Mouse (Mus musculus): ENCODE data around the gene Sim1. TPM values are rescaled to one million over a fixed set of nuclear protein-coding genes. Genes with fewer than 3 reads are reported as not detected.

The Sim1 gene
- not detected for polyA plus RNA-seq (2017; shearing (Covaris generic))

DNA sequence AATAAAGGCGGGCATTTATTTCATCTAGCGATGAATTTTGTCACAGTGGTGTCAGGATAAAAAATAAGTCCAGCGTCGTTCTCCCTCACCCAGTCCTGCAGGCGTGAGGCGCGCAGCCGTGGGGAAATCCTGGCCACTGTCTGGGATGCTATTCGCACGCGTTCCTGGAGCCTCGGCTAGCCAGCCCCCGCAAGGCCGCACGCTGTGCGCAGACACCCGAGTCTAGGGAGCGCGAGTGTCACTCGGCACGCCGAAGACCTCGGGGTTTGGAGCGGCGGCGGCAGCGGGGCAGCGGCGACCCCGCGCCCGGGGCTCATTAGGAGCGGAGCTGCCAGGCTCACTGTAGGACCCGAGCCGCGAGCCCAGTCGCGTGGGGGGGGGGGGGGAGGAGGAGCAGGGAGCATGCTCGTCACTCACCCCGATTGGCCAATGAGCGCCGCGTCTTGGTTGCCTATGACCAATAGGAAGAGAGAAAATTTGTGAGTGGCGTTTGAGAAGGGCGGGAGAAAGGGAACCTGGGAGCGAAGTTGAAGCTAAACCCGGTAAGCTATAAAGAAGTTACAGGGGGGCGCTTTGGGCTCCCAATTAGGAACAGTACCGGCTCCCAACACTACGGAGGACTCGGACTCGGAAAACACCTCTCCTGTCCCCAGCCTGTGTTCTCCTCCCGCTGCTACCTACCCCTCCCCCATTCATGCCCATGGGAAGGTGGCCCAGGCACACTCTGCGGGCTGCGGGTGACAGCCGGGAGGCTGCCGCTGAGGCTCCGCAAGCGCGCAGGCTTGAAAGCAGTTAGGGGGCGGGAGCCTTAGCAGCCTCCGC, at the start of gene Sim1:
TSS of gene Sim1 (plus strand) at position 585 of the 822 bp plus-strand sequence.
- peak; percentile 71 for ATAC-seq

DNA sequence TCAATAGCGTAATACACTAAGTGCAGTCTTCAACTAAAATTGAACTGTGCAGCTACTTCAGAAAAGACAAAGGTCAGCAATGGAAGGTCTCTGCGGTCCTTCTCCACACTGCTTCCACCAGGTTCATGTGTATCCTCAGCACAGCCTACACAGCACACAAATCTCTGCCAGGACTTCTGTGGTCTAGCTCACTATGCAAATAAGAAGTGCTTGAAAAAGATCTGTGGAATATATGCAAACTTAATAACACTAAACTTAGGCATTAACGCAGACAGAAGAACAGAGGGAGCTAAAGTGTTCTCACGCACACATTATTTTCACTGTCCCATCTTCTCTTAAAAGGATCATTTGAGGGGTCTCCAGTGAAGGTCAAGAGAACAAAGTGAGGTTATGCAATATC, 26.4 kb upstream of the Sim1 start:
- no peak for ATAC-seq

DNA sequence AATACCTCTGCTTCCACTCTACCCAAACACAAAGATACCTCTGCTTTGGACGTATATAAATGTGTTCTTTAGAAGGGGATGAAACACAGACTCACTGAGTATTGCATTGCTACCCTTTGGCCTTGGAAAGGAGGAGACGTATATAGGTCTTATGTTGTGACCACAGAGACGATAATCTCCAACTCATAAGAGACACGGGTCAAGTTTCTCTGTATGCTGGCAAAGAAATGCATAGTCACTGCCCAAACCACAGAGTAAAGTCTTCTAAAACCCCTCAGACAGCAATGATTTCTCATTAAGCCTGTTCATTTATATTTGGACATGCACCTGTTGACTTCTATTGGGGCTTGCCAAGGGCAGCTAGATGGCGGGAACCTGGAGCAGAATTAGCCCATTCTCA, 17.6 kb upstream of the Sim1 start:
- ATAC-seq: no peak

DNA sequence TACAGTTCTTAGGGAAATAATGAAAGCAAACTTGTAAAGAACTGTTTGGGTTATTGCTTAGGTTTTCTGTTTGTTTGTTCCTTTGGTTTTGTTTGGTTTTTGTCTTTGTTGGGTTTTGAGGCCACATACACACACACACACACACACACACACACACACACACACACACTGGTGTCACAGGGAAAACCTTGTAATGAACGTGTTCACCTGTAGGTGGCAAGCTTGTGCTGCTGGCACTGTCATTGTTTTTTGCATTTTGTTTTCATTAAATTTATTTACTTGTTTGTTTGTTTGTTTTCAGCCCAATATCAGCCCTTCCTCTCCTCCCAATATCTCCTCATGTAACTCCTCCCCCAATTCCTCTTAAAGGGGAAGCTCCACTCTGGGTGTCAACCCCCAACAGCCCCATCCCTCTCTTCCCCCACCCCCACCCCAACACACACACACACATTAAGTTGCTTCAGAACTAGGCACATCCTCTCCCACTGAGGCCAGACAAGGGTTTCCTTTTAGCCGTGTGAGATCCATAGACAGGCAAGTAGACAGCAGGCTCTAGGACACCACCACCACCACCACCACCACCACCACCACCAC, 13.0 kb upstream of the Sim1 start:
- no peak for ATAC-seq

GRCm38 (mm10) chr10:50882366-50882765, 12.2 kb upstream of the Sim1 start:
- no peak for ATAC-seq

- ATAC-seq: no peak
Observed at GRCm38 (mm10) chr10:50886305-50886704, 8.2 kb upstream of the Sim1 start.

DNA sequence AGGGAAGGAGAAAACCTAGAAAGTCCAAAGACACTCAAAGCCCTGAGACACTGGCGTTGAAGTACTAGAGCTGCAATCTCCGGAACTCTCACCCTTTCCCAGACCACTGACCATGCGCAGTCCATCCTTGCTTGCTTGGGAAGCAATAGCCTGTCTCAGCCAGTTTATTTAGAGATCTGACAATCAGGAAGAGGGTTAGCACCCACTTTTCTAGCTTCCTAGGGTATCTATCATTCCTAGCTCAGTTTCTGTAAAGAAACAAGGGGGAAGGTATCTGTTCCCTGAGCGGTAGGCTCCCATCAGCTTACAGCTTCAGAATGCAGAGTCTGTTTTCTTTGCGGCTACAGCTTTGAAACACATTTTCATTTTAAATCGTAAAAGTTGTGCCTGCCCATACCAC, 3.9 kb upstream of the Sim1 start:
- no peak for ATAC-seq

GRCm38 (mm10) chr10:50891876-50892711, 2.5 kb upstream of the Sim1 start:
- no peak for ATAC-seq

DNA sequence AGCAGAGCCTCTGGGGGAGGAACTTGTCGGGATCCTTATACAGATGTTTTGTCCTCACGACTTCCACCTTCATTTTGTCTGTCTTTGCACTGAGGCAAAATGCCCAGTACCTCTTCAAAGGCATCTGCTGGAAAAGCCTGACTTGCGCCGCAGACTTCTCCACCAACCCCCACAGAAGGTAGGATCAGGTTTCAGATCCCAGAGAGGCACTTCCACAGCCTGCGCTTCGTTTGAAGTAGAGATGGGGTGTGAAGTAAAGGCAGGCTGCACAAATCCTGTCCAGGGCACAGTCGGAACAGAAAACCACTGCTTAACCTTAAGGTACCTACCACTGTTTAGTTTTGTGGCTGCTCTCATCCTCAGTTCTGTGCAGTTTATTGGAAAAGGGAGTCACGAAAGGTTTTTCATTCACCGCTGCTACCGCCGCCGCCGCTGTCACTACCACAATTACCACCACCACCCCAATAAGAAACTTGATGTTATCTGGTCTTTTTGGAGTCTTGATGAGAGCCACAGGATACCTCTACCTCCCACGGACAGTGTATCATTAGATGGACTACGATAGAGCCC, 1.7 kb upstream of the Sim1 start:
- no peak for ATAC-seq

DNA sequence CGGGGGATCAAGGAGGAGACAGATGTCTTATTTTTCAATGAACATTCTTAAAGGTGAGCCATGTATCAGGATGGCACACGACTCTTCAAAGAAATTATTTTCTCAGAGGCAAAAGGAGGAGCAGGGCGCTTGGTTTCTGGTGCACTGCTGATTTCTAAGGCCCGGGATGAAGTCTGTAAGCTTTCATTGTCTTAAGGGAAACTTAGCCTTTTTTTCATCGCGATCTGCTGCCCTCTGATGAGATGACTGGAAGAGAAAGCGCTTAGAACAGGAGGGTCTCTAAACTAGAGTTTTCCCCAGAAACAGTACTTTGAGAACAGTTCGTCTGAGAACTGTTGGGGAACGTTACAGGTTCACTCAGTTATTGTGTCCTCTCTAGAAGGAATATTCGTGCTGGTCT, 1.0 kb upstream of the Sim1 start:
- ATAC-seq: no peak

DNA sequence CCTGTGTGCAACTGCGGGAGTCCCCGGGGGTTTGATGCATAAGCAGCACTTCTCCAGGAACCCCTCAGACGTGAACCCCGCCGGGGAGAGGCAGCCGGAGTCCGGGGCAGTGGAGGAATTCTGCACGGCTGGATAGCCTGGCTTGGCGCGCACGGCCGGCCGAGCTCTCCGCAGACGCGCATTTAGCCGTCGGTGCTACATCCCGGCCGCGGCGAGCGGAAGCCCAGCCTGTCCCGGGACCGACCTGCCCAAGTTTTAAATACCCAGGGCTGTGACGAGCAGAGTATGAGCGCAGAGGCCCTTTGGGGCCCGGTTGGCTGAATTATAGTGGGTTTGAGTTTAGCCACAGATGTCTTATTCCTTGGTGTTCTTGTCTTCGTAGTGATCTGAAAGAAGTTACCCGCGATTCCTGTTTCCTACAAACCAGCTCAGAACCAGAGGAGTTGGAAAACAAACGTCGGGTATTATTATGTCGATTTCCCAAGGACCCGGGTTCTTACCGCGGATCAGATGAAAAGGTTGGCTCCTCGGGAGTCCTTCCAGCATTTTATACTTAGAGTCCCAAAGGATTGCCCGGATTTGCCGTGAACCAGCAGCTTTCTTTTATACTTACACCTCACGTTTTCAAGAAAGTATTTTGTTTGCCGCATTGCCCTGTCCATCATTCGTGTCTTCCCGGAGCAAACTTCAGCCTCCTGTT, 687 bp downstream of the Sim1 start:
- ATAC-seq: no peak

DNA sequence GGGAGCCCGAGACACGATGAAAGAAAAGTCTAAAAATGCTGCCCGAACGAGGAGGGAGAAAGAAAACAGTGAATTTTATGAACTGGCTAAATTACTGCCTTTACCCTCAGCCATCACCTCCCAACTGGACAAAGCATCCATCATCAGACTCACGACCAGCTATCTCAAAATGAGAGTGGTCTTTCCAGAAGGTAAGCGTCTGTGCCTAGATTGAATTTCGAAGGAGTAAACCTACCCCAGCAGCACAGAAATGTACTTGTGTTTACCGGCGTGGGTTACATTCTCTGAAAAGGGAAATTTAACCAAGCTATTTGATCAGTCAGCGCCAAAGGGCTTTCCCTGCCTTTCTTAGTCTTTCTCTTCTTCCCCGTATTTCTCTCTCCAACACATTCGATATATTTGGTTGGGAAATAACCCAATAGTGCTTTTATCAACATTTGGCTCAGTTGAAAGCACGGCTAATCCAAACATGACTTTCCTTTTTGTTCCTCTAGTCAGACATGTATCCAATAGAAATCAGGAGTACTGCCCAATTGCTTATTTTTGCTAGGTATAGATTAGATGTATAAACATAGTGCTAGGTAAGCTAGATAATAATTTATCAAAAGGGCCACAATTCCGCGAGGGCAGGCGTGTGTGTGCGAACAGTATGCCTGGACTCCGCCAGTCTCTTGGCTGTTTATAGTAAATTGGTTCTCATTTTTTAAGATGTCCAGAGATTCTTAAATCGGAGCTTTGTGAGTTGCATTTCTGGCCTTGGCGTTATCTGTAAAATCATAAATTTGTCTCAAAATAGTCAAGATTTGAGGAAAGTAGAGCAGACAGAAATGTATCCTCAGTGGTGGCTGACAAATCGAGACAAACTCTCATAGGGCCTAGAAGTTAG, 1.6 kb downstream of the Sim1 start:
- no peak for ATAC-seq

DNA sequence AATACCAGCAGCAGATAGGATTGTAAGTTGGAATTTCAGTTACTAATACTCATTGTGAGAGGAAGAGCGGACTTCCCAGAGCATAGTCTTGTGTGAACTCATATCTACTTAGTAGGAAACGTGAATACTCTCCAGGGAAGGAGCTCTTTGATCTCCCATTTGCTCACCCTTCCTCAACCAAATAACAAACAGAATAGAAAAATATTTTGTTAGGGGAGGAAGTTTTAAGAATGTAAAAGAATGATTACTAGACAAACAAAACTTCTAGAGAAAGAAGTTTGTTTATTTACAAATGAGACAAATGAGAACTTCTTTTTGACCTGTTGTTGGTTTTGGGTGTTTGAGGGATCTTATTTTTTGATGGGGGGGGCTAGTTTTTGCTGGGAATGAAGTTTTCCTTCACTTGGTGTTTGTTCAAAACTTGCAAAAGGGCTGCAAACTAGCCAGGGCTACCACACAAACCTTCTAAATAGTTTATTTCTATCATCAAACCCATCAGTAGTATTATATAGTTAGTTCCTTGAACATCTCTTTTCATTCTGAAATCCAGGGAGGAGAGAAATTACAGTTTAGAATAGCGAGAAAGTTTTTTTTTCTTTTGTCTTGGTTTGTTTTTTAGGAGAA, 2.3 kb downstream of the Sim1 start:
- no peak for ATAC-seq

GRCm38 (mm10) chr10:50897530-50898471, 3.2 kb downstream of the Sim1 start:
- peak; percentile 57 for ATAC-seq

DNA sequence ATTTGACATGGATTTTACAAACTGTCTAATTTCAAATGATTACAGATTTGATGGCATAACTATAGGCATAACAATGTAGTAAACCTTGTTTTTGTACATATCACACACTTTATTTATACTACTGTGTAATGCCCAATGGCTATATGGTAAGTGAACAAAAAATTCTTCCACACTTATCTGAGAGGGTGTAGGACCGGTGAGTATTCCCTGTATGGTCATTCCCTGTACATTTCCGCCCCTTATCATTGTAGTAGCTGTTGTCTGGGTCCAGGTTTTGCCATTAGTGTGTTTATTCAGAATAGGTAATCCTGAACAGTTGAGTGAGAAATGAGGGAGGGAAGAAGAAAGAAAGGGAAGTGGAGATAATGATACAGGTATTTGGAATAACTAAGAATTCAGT, 4.1 kb downstream of the Sim1 start:
- no peak for ATAC-seq

DNA sequence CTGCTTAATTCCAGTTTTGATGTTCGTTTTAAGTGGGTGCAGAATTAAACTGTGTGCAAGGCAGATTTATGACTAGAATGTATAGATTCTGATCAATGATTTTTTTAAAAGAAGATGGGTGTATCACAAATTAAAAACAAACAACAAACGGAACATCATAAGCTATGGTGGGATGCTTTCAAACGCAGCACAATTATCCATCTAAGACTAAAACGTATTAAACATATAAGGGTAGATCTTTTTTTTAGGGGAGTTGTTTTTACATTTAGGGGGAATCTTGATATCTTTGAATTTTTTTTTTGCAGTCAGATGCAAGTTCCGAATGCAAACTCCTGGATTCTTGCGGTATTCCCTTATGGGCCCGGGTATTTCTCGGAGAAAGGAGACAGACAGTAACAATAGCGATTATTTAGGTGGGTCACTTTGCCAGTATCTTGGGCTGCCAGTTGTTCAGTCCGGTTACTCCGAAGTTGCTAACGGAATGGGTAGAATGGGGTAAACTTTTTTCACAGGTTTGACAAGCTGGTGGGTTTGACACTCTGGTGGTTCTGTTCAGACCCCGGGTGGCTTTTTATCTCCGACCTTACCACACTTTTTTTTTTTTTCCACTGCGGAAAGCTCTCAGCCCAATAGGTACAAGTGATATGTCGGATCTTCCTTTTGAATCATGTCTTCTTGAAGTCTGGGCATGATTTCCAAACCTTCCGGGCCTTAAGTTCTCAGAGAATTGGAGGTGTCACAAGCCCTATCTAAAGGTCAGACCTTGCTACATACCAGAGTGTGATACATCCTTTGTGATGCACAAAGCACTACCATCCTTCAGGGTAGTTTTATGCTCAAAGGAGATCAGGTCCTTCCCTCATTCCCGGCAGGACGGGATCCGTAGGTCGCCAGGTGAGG, 5.5 kb downstream of the Sim1 start:
- ATAC-seq: no peak

DNA sequence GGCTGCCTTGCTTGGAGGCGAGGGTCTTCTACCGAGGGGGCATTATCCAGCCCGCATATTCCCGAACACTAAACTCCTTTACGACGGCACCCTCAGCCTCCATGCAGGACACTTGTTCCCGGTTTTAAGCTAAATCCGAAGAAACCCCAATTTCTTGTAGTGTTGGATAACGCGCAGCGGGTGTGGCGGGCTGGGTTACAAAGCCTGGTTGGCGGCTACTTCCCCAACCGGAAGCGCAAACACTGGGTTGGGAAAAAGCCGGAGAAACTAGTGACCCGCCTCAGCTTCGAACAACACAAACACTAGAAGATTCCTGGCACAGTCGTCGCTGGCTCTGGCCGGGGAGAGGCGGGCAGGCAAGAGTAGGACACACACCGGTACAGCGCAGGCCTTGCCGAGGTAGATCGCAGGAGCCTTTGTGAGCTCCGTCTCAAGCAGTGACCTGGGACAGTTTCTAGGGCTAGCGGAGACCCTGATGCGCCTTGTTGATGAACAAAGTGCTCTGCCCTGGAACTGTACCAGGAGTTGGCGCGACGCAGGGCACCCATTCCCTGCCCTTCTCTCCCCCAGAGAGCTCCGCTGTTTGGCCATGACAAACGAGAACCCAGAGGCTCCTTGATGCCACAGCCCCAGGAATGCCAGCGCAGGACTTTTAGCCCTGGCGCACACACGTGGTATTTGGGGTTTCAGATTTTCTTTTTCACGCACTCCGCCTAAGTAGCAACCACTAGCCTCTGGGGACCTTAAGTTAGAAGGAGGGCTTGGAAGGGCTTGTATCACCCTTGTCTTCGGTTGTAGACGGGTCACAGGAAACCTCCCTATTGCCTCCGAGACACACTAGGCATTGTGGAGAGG, 6.4 kb downstream of the Sim1 start:
- ATAC-seq: no peak

Data from CD4-positive, CD25-positive, alpha-beta regulatory T cell, adult 4 months (primary cell).